Mouse (Mus musculus): Measurements from ENCODE around the gene Taf4.

DNA sequence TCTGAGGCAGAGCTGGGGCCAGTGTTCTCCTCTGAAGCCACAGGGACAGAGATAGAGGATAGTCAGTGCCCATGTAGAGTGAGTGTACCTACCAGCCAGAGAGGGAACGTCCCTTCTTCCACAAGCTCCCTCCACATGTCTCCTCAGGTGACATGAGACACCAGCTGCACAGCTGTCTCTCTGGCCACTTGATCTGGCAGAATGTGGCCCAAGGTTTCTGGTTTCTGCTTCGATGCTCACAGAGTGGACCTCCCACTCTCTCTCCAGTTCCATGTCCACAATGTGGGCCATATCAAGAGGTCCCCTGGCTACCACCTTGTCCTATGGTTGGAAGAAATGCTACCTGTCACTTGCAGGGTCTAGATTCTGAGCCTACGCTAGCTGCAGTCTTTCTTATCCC is 85.4 kb downstream of the Taf4 start:
- TF ChIP-seq CTCF (IDR thresholded peaks at IDR 0.05; ENCODE audit: borderline replicate concordance, insufficient read depth, low read depth, low read length) (no peak), POLR2A (IDR thresholded peaks at IDR 0.05; ENCODE audit: borderline replicate concordance, insufficient read depth, low read length) (no peak)

Data from cerebellum, adult 2 months (tissue).